Mouse (Mus musculus): ENCODE measurements around the gene Pitpnm1.

- TF ChIP-seq TCF12 (IDR thresholded peaks at IDR 0.05; ENCODE audit: insufficient read depth, poor library complexity, severe bottlenecking), result no peak
- no peak for TF ChIP-seq MAX (IDR thresholded peaks at IDR 0.05; ENCODE audit: low read depth)
- no peak for TF ChIP-seq POLR2A (IDR thresholded peaks at IDR 0.05; ENCODE audit: insufficient read length, low read depth)
- TF ChIP-seq SRF (IDR thresholded peaks at IDR 0.05; ENCODE audit: control insufficient read depth, insufficient read length, low read depth), result no peak
- no peak for TF ChIP-seq E2F4 (IDR thresholded peaks at IDR 0.05; ENCODE audit: insufficient read depth)
- TF ChIP-seq POLR2AphosphoS2 (IDR thresholded peaks at IDR 0.05; ENCODE audit: insufficient read length, low read depth), result no peak
- no peak for TF ChIP-seq REST (IDR thresholded peaks at IDR 0.05; ENCODE audit: insufficient read depth, insufficient read length)
- TF ChIP-seq TCF3 (IDR thresholded peaks at IDR 0.05; ENCODE audit: insufficient read length, low read depth), result no peak
- TF ChIP-seq USF1 (IDR thresholded peaks at IDR 0.05; ENCODE audit: low read depth), result no peak
Observed at GRCm38 (mm10) chr19:4140147-4140546, 40.3 kb downstream of the Pitpnm1 start.
